Mouse (Mus musculus): ENCODE measurements around the gene Gm28048.

Gene Gm28048

GRCm38 (mm10) chr11:22838361-22838760 is 143.5 kb downstream of the Gm28048 start:
- DNase-seq (ENCODE audit: low spot score) = no peak

GRCm38 (mm10) chr11:22836269-22836668 is 145.6 kb downstream of the Gm28048 start:
- no peak for DNase-seq (ENCODE audit: low spot score)

GRCm38 (mm10) chr11:22832600-22832999 is 149.3 kb downstream of the Gm28048 start:
- DNase-seq (ENCODE audit: low spot score) = no peak

GRCm38 (mm10) chr11:22831916-22832315 is 150.0 kb downstream of the Gm28048 start:
- DNase-seq (ENCODE audit: low spot score) = no peak

DNA sequence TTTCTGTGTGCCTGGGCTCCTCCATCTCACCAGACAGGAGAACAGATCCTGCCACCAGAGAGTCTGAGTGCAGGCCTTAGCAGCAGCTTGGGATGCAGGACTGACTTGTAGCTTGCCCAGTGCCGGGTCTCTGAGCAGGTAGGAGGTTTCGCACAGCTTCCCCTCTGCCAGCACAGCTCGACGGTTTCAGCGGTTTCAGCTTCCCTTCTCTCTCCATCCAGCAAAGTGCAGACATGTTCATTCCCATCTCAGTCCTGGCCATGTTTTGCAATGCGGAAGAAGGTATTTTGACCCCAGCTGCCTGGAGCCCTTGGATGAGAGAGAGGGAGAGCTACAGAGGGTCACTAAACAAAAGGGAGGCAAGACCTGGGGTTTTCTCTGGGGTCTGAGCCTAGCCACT is 151.2 kb downstream of the Gm28048 start:
- no peak for DNase-seq (ENCODE audit: low spot score)

DNA sequence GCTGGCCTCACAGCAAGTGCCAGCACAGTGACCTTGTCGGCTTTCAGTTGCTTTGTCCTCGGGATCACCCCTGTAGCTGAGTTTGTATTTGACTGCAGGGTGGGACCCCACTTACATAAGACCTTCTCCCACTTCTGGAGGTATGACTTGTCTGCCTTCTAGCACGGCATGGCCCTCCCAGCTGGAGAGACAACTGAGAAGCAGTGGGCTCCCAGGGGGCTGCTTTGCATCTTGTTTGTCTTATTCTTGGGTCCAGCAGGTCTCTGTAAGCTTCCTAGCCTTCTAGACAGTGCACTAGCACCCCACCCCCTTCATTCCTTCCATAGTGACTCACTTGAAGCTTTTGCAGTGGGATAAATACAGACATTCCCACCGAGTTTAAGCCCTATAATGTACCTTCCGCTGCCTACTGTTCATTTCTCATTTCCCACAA is 151.7 kb downstream of the Gm28048 start:
- no peak for DNase-seq (ENCODE audit: low spot score)

GRCm38 (mm10) chr11:22828988-22829632 is 152.8 kb downstream of the Gm28048 start:
- no peak for DNase-seq (ENCODE audit: low spot score)

DNA sequence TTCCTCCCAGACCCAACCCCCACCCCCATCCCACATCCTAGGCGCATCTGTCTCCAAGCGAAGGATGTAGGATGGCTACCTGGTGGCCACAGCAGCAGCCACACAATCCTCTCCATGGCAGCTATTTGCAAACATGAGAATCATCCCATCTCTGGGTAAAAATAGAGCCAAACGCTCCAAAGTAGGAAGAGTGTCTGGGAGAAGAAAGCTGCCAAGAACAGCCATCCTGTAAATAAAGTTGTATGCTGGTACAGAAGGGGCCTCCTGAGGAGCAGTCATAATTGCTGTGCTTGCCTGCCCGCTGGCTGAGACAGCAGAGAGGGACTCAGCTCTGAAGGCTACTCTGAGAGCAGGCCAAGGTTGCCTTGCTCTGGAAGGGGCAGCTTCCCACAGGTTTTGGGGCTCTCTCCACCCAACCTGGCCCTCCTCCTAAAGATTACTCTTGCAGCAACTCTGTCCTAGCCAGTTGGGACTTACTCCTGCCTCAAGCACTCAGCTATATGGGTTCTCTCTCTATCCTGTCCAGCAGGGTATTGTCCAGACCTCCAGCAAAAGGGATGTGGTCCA is 154.3 kb downstream of the Gm28048 start:
- DNase-seq (ENCODE audit: low spot score) = no peak

DNA sequence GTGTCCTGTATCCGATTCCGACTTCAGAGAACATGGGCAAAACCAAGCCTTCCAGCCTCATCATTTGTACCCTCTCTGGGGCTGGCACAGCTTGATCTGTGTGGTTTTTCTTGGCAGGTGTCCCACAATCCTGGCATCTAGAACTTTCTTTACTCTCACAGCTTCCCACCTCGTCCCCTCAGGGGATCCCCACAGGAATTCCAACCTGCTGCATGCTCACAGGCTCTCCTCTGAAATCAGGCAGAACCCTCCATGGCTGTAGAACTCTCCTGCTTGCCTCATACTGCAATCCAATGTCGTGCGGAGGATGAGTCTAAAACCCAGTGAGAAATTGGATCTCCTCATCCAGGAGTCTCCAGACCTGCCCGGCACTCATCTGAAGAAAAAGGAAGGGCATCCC is 155.2 kb downstream of the Gm28048 start:
- DNase-seq (ENCODE audit: low spot score) = no peak

GRCm38 (mm10) chr11:22826051-22826450 is 155.8 kb downstream of the Gm28048 start:
- no peak for DNase-seq (ENCODE audit: low spot score)

GRCm38 (mm10) chr11:22825548-22825947 is 156.3 kb downstream of the Gm28048 start:
- DNase-seq (ENCODE audit: low spot score) = no peak

GRCm38 (mm10) chr11:22824049-22824705 is 157.7 kb downstream of the Gm28048 start:
- no peak for DNase-seq (ENCODE audit: low spot score)

DNA sequence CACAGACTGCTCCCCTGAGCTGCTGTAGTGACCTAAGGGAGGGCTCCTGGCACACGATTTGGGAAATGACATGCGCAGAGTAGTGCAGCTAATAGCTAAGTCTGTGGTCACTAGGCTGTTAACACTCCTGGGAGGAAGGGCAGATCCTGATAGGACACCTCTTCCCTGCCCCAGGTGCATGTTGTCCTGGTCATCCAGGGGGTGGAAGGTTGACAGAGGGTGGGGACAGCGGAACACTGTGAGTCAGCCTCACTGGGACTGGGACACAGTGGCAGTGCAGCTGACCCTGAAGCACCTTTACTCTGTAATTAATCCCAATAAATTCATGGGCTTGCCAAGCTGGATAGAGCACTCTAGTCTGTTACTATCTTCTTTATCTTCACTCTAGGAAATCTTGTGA is 160.6 kb downstream of the Gm28048 start:
- no peak for DNase-seq (ENCODE audit: low spot score)

GRCm38 (mm10) chr11:22818371-22818770 is 163.5 kb downstream of the Gm28048 start:
- DNase-seq (ENCODE audit: low spot score) = no peak

DNA sequence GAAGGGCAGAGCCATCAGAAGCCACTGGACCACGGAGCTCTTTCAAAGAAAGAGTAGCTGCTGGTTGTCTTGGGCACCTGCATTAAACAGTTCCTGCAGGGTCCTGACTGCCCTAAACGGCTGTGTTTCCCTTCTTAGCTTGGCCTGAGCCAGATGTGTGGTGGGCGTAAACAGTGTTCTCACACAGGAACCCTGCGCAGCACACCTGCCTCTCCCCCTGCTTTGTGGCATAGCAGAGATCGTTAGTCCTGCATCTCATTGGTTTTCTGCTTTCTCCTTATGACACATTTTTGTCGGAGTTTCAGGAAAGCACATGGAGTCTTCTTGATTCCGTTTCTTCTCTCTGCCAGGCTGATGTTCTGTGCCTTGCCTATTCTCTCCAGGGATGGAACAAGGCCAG is 166.0 kb downstream of the Gm28048 start:
- no peak for DNase-seq (ENCODE audit: low spot score)

GRCm38 (mm10) chr11:22815143-22815542 is 166.7 kb downstream of the Gm28048 start:
- DNase-seq (ENCODE audit: low spot score) = no peak

- no peak for DNase-seq (ENCODE audit: low spot score)
Measured at GRCm38 (mm10) chr11:22813921-22814704, 167.8 kb downstream of the Gm28048 start.

- no peak for DNase-seq (ENCODE audit: low spot score)
Measured at GRCm38 (mm10) chr11:22813427-22813826, 168.5 kb downstream of the Gm28048 start.

DNA sequence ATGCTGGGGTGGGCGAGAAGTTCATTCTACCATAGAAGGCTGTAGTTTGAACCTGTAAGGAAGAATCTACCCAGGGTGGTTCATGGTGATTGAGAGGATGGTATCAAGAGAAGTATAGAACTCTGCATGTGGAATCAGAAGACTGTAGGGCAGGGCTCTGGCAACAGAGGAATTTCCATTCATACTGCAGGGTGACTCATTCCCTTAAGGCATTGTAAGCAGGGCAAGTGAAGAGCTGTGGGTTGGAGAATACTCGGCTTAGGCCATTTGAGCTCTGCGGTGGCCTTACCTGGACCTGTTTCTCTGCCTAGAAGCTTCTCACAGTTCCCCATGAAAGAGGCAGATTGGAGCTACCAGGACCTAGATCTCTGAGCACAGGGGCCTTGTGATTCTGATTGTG is 170.5 kb downstream of the Gm28048 start:
- no peak for DNase-seq (ENCODE audit: low spot score)

DNA sequence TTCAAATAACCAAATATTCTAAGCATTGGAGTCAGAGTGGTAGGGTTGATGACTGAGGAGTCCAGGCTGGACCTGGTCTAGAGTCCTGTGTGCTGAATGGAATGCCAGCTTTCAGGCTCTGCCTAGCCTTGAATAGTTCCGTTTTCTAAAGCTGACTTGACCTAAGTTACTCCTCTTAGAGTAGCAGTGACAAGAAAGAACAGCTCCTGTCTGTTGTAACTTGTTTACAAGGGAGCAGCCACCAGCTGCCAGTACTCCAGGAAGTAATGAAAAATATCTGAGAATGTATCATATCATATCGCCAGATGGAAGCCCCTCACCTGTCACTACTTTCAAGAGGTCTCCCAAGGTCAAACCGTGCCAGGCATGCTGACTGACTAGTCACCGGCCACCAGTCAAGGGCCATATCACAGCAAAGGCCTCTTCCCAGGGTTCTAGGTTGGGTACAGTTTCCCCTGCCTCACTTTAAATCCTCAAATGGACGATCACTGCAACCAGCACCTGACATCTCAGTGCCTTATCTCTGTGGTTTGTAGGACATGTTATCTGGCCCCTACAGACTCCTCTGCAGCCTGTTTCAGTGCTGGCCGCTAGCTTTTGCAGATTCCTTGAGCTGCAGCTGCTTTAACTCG is 172.3 kb downstream of the Gm28048 start:
- DNase-seq (ENCODE audit: low spot score) = no peak

GRCm38 (mm10) chr11:22808040-22808439 is 173.8 kb downstream of the Gm28048 start:
- DNase-seq (ENCODE audit: low spot score) = no peak

DNA sequence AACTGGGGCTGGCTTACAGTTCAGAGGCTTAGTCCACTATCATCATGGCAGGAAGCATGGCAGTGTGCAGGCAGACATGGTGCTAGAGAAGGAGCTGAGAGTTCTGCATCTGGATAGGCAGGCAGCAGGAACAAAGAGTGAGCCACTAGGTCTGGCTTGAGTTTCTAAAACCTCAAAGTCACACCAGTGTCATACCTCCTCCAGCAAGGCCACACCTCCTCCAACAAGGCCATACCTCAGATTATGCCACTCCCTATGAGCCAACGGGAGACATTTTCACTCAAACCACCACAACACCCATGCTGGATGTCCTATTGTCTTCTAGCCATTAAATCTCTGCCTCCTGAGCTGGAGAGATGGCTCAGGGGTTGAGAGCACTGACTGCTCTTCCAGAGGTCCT is 176.7 kb downstream of the Gm28048 start:
- no peak for DNase-seq (ENCODE audit: low spot score)

Data from ovary, postnatal 10 days (tissue).